Mouse (Mus musculus): Measurements from ENCODE around the gene Arrdc5.
"Not testable (repeated sequence)": the region's sequence is repeated elsewhere in the genome, so short reads cannot be mapped to it uniquely, and the experiment has no call there.

Gene Arrdc5

DNA sequence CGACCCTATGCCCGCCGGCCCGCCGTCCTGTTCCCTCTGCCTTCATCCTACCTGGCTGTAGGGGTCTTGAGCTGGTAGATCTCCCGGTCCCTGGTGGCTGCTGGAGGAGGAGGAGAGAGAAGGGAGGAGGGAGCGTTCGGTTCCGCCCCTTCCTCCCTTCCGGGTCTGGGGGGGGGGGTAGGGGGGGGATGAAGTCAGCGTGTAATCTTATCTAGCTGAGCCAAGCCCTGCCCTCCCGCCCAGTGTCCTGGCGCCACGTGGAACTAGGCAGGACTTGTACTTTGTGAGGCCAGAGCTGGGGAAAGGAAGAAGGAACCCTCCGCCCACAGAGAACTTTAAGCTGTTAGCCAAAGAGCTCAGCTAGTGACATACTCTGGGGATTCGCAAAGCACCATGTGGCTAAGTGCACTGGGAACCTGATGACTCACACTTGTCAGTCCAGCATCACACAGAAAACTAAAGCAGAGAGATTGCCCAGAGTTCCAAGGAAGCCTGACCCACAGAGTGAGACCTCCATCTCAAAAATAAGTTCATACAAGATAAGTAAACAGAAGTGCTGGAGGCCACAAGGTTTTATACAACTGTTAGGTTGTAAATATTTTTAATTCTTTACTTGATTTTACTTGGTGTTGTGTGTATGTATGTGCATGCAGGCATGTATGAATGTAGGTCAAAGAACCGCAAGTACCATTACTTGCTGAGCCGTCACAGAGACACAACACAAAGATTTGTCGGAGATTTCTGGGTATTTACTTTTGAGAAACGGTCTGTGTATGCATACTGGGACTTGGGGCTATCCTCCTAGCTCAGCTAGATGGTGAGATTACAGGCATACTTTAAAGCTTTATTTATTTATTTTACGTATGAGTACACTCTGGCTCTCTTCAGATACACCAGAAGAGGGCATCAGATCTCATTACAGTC lies 23.2 kb downstream of the Arrdc5 start, which contains the start of gene Ticam1:
Gene Ticam1, minus strand, starts transcription at position 144 of the 924 bp plus-strand sequence.
- peak; percentile 90 for DNase-seq (ENCODE audit: low read depth)

DNA sequence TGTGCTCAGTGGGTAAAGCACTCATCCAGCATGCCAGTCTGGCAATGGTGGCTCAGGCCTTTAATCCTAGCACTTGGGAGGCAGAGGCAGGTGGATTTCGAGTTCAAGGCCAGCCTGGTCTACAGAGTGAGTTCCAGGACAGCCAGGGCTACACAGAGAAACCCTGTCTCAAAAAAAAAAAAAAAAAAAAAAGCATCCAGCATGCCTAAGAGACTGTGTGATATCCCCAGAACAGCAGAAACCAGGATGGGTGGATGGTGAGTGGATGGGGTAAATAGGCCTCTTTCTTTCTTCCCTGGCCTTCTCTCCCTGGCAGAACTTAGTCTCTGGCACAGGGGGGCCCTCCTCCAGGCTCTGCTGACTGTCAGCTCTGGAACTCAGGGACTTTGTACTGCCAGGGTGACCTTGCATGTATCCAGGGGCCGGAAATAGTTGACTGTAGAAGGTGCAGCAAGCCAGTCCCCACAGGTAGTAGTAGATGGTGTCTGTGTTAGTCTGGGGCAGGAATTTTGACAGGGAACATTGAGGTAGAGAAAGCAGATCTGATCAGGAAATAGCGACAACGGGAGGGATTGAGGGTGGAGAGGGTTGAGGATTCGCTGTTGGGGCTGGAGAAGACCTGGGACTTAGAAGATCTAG lies 24.1 kb downstream of the Arrdc5 start:
- peak; percentile 36 for DNase-seq (ENCODE audit: low read depth)

DNA sequence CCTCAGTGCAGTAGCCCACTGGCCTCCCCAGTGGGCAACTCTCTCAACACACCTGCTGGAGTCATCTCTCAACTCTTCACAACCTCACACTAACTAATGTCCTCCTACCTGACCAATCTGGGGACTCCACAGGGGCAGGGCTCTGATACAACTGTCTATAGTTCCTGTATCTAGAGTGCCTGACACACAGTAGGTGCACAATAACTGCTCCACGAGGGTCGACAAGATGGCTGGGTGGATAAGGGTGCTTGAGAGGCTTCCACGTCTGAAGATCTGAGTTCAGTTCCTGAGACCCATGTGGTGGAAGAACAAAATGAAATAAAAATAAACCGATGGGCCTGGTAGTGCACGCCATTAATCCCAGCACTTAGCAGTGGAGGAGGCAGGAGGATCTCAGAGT lies 26.1 kb downstream of the Arrdc5 start:
- no peak for DNase-seq (ENCODE audit: low read depth)

DNA sequence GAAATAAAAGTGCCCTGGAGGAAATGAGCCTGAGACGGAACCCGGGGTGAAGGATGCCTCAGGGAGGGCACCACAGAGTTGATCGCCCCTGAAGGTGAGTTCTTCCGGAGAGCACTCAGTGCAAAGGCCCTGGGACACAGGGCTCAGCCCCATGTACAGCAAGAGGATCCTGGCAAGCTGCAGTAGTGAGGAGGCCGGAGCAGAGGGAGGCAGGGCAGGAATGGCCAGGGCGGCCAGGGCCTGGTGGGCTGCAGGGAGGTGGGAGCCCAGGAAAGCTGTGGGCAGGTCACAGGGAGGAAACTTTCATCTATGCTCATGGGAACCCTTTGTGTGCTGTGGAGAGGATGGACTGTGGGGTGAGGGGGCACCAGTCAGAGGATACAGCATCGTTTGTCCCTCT lies 26.6 kb downstream of the Arrdc5 start:
- no peak for DNase-seq (ENCODE audit: low read depth)

DNA sequence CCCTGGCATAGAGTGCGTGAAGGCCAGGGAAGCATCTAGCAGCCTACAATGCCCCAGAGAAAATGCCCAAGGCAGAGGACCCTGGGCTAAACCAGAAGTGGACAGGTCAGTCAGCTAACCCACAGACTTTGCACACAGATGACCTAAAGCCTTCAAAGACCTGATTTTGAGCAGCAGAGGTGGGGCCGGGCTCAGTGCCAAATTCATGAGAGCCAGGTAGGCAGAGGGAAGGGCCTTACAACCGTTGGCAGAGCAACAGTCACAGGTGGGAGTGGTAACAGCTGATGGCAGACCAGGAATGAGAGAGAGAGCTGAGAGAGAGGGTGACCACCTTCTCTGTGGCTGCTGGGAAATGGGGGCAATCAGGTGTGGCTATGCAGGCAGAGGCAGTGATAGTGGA lies 27.4 kb downstream of the Arrdc5 start:
- DNase-seq (ENCODE audit: low read depth), result no peak

DNA sequence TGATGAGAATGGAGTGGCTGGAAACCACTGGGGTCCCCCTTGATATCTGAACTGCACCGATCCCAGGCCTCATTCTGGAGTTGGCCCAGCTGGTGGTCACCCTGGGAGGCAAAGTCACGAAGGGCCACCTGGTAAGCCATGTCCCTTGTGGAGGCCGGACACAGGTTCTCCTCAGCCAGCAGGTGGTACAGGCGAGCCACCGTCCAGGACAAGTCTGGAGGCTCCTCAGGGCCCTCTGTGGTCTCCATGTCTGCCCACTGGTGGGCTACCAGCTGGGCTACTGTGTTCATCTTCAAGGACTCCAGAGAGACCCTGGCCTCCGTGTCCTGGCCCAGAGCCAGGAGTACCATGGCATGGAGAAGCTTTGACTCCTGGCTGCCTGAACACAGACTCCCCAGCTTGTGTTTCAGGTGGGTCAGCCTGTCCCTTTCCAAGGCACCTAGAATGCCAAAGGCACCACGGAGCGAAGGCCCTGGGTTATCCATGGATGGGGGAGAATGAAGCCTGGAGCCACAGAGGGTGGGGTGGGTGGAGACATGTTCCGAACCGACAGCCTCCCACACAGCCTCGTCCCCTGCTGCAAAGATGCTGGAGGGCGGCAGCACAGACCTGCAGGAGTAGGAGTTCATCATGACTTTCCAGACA lies 28.4 kb downstream of the Arrdc5 start:
- no peak for DNase-seq (ENCODE audit: low read depth)

DNA sequence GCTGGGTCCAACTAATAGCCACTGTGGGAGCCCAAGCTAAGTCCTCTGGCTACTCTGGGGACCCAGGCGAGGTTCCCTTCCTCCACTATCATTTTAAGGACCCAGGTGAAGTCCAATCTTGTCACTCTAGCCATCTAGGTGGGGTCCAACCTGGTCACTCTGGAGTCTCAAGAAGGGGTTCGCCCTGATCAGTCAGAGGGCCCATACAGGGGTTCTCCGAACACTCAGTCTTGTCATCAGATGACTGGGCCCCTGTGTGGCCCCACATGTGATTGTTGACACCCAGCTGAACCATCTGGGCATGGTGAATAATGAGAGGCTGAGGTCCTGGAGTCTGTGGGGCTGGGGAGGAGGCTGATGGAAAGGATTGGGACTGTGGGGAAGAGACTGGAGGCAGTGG lies 30.3 kb downstream of the Arrdc5 start:
- no peak for DNase-seq (ENCODE audit: low read depth)

DNA sequence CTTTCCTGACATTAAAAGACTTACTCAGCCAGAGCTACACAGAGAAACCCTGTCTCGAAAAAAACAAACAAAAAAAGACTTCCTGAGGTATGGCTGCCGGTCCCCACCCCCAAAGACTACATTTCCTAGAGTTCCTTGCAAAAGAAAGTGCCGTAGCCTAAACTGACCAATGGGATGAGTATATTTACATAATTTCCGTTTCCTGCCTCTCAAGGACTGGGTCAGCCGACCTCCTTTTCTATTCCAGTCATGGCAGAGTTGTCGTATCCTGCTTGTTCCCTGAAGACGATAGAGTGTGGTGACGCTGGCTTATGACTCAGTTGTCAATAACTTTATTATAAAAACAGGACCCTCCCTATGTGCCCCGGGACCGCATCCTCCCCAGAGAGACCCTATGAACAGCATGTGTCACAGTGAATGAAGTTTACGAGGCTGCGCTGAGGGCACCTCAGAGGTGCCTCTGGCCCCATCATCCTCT lies 30.9 kb downstream of the Arrdc5 start:
- DNase-seq (ENCODE audit: low read depth), result peak; percentile 88

DNA sequence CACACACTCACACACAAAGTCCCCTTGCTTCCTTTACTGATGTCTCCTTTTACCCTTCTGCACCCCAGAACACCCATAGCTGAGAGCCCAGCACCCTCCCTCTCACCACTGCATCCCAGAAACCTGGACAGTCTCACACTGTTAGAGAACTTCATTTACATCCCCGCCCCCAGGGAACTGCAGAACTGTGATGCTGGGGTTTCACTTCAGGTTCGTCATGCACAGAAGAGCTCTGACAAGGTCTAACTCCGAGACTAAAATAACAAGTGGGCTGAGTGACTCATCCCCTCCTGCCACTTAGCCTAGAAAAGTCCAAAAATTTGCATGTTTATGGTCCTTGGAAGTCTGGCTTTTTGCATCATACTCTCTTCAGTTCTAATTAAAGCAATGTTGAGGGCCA lies 33.8 kb downstream of the Arrdc5 start:
- DNase-seq (ENCODE audit: low read depth), result no peak

DNA sequence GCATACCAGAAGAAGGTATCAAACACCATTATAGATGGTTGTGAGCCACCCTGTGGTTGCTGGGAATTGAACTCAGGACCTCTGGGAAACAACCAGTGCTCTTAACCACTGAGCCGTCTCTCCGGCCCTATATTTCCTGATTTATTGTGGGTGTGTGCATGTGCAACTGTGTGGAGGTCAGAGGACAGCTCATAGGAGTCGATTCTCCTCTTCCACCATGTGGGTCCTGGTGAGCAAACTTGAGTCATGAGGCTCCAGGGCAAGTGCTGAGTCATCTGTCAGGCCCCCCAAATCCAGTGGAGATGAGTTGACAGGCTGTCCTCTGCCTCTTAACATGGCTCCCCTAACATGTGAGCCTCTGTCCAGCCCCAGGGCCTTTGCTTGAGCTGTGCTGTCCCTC lies 34.2 kb downstream of the Arrdc5 start:
- no peak for DNase-seq (ENCODE audit: low read depth)

DNA sequence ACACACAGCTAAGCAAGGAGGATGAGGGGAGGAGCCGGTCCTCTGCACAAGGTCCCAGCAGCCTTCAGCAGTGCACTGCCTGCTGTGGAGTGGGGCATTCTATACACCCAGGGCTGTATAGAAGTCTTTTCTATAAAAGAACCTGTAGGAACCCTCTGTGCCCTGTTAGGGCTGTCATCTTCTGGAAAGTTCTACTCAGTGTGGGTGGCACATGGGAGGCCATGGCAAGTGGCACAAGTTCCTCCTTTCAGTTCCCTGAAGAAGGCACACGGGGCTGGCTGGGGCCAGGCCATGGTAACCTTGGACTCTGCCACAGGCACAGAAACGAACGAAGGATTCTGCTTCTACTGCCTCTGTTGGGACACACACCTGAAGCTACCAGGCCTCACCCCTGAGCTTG lies 35.1 kb downstream of the Arrdc5 start:
- DNase-seq (ENCODE audit: low read depth), result no peak

DNA sequence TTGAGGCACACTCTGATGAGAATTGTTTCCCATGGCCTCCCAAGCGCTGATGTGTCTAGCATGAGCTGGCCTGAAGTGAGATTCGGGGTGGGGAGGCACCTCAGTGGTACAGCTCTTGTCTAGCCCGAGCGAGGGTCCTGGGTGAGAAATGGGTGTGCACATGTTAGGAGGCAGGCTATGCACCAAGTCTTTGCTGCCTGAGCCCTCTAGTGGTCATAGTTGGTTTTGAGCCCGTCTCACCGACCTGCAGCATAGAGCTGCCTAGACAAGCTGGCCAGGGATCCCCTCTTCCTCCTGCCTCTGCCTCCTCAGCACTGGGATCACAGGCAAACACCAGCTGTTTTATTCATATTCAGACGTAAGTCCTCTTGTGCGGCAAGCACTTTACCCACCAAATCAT lies 36.1 kb downstream of the Arrdc5 start:
- peak; percentile 87 for DNase-seq (ENCODE audit: low read depth)

DNA sequence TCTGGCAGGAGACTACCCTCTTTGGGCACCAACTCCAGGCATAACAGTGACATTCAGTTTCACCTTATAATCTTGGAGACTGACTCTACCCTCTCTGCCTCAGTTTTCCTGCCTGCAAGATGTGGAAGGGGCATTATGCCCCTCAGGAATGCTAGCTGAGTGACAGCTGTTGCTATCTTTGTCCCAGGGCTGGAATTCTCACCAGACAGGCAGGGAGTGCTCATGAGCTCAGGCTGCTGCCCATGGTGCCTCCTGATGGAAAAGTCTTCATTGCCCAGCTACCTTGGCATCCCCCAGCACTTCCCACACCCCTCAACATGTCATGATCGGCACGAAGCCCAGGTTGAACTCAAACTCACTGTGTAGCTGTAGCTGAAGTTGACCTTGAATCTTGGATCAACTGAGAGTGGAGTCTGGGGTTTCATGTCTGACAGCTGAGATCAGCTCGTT lies 37.4 kb downstream of the Arrdc5 start:
- DNase-seq (ENCODE audit: low read depth), result no peak

DNA sequence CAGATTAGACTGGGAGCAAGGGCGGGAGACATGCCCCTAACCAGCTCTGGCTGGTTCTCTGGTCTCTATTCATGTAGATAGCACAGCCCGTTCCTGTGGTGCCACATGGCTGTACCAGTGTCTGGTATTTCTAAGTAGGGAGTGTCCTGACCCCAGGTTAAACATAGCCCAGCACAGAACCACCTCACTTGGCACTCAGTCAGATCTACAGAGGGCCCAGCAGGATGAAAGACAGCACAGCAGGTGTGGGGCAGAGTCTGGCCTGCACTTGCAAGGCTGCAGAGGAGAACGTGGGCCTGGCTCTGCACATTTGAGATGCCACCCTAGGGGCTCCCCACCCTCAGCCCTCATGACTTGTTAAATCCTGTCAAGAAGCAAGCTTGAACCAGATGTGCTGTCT lies 38.9 kb downstream of the Arrdc5 start:
- no peak for DNase-seq (ENCODE audit: low read depth)

DNA sequence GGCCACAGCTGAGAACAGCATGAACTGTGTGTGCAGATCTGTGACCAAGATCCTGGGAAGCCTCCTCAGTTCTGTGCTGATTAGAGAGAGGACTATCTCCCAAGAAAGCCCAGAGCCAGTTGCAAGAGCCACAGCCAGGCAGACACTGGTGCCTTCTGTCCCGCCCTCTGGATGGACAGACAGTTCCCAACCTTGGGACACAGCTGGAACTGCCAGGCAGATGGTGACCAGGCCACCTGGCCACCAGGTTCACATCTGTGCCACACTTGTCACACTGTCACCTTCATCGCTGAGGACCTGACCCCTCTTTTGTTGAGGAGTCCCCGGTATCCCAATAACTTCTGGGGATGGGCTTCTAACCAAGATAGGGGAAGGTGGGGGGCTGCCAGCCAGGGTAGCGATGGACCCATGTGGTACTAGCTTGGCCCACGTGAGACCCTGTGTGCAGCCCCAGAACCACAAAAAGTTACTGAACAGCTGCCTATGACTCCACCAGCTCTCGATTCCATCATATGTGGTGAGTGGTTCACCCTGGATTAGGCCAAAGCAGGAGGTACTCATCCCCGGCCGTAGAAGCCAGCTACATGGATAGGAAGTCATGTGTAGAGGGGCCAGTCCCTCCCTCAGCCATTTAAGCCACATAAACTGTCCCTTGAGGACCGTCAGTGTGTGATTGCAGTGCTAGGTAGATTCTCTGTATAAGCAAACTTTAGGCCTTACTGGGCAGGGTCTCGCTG lies 40.6 kb downstream of the Arrdc5 start:
- DNase-seq (ENCODE audit: low read depth), result no peak

DNA sequence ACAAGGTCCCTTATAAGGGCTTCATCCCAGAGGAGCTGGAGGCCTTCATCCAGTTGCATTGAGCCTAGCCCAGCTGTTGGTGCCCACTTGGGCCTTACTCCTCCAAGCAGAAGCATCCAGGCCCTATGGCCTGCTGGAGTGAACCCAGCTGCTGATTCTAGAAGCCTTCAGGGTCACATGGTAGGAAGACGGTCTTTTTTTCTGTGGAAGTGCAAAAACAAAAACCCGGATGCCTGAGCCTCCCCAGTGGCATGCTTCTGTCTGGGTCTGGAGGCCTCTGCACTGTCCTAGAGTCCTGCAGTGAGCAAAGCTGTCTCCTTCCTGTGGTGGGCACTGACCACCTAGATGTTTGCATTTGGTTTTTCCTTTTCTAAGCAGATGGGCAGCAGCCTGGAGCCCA lies 41.3 kb downstream of the Arrdc5 start:
- not testable (repeated sequence) for DNase-seq (ENCODE audit: low read depth)

DNA sequence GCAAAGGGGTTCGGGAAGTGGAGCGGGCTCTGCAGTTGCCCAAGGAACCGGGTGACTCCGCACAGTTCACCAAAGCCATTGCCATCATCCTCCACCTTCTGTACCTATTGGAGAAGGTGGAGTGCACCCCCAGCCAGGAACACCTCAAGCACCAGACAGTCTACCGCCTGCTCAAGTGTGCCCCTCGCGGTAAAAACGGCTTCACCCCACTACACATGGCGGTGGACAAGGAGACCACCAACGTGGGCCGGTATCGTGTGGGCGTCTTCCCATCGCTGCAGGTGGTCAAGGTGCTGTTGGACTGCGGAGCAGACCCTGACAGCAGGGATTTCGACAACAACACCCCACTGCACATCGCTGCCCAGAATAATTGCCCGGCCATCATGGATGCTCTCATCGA lies 41.8 kb downstream of the Arrdc5 start:
- DNase-seq (ENCODE audit: low read depth), result not testable (repeated sequence)

DNA sequence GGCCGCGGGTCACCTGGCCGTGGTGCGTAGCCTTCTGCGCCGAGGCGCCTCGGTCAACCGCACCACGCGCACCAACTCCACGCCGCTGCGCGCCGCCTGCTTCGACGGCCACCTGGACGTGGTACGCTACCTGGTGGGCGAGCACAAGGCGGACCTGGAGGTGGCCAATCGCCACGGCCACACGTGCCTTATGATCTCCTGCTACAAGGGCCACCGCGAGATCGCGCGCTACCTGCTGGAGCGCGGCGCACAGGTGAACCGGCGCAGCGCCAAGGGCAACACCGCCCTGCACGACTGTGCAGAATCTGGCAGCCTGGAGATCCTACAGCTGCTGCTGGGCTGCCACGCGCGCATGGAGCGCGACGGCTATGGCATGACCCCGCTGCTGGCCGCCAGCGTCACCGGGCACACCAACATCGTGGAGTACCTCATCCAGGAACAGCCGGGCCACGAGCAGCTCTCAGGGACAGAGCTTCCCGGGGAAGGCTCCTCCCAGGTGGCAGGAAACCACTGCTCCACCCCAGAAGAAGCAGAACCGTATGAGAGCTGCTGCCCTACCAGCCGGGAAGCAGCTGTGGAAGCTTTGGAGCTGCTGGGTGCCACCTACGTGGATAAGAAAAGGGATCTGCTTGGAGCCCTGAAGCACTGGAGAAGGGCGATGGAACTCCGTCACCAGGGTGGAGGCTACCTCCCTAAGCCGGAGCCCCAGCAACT lies 42.7 kb downstream of the Arrdc5 start:
- DNase-seq (ENCODE audit: low read depth), result peak; percentile 46

DNA sequence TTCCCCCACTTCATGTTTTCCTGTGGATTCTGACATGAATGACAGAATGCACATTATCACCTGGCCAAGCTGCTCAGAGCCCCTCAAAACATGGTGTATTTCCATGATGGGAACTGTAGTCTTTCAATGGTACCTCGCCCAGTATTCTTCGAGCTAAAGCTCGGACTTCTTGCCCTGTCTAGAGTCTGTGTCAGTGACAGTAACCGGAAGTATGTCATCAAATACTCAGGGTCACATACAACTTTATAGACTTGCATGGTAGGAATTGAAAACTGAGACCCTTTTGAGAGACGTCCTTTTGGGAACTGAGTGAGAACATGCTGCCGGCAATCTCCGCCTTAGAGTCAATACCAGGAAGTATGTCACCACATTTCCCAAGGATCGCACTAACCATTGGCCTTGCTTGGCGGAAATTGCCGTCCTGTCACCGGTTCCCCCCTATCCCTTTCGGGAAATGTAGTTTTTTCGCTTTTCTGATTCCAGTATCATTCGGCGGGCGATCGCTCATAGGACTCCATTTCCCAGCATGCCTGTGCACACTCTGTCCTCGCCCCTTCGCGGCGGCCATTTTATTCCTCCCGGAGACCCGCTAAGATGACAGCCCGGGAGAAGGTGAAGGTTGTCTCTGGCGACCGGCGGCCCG lies 43.7 kb downstream of the Arrdc5 start, which contains the start of gene Fem1a:
Gene Fem1a, plus strand, starts transcription at position 572 of the 643 bp plus-strand sequence.
- DNase-seq (ENCODE audit: low read depth), result peak; percentile 98

DNA sequence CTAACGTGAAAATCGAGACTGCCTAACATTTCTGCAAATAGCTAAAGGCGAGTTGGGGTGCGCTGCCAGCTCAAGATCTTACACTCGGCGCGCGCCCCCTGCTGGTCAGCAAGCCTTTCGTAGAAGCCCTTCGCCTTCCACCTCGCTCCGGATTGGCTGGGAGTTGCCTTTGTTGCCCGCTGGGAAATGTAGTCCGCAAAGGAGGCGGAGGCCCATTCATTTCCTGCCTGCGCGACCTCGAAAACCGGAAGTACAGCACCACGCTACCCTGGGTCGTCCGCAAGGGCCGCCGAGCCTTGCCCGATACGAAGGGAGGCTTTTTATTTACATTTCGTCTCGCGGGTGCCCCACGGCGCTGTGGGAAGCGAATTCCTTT lies 44.2 kb downstream of the Arrdc5 start:
- peak; percentile 99 for DNase-seq (ENCODE audit: low read depth)

DNA sequence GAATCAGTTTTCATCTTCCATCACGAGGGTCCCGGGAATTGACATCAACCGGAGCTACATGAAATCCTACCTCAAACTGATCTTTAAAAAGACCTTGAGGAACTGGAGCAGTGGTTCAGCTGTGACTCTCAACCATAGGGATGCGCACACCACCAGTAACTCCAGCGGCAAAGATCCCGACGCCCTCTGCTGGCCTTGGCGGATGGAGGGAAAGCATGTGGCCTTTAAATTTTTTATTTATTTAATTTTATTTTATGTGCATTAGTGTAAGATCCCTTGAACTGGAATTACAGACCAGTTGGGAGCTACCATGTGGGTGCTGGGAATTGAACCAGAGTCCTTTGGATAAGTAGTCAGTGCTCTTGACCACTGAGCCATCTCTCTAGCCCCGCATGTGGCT lies 44.7 kb downstream of the Arrdc5 start:
- no peak for DNase-seq (ENCODE audit: low read depth)
